Mouse (Mus musculus): ENCODE results near the gene Lyar. TPM values are rescaled to one million over a fixed set of nuclear protein-coding genes. Genes with fewer than 3 reads are reported as not detected.

The Lyar gene
- polyA plus RNA-seq, 1 experiment from 2014 or later, result 37.3 TPM

DNA sequence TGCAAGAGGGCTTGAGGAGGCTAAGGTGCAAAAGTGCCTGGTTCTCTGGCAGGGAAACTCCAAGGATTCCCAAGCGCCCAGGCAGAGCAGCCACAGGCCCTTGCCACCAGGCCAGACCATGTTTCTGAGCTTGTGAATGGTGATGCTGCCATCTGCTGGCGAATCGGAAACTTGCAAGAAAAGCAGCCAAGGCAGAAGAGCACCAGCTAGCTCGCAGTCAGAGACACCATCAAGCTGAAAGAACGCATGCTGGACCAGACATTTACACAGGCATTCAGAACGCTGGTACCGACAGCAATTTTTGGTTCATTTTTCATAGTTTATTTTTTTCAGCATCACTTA is 22.8 kb upstream of the Lyar start:
- H3K9ac ChIP-seq (replicated peaks; ENCODE audit: low read depth, low read length), result no peak overlapping the region
- no peak overlapping the region for H3K4me2 ChIP-seq (ENCODE audit: low read depth, low read length)
- H3K27me3 ChIP-seq (ENCODE audit: control insufficient read depth, insufficient read depth, low read length), result no peaks in the 10 kb centered on the region
- H3K36me3 ChIP-seq (ENCODE audit: control insufficient read depth, insufficient read depth, low read length), result peaks cover 28% of the 10 kb centered on the region
- ATAC-seq (ENCODE audit: low read depth), result peak; percentile 89
- H3K4me3 ChIP-seq (ENCODE audit: low read depth, low read length), result no peak overlapping the region
- H3K9me3 ChIP-seq (ENCODE audit: control insufficient read depth, low read length), result no peaks in the 10 kb centered on the region
- H3K4me1 ChIP-seq (ENCODE audit: control insufficient read depth, insufficient read depth, low read length), result no peaks in the 10 kb centered on the region
- WGBS, result 18% methylated on average over 7 of the region's 7 CpGs
- H3K27ac ChIP-seq (ENCODE audit: low read depth, low read length), result no peak overlapping the region

DNA sequence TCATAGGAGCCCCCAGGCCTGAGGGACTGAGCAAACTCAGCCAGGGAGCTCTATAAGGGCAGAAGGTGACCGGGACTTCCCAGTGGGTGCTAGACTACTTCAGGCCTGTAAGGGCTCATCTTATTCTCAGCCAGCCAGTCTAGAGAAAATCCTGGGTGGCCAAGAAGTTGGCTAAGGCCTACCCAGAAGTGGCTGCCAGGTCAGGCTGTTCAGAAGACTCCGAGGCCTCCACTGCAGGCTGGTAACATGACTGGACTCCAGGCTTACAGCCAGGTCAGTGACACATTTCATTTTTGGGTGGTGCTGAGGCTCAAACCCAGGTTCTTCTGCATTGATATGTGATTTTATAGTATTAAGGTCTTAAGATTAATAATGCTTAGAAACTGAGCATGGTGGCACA is 20.6 kb upstream of the Lyar start:
- ATAC-seq (ENCODE audit: low read depth), result no peak
- no peaks in the 10 kb centered on the region for H3K27me3 ChIP-seq (ENCODE audit: control insufficient read depth, insufficient read depth, low read length)
- no peak overlapping the region for H3K4me3 ChIP-seq (ENCODE audit: low read depth, low read length)
- H3K9me3 ChIP-seq (ENCODE audit: control insufficient read depth, low read length), result no peaks in the 10 kb centered on the region
- H3K9ac ChIP-seq (replicated peaks; ENCODE audit: low read depth, low read length), result no peak overlapping the region
- H3K36me3 ChIP-seq (ENCODE audit: control insufficient read depth, insufficient read depth, low read length), result peaks cover 36% of the 10 kb centered on the region
- WGBS, result 98% methylated on average over 2 of the region's 2 CpGs
- no peaks in the 10 kb centered on the region for H3K4me1 ChIP-seq (ENCODE audit: control insufficient read depth, insufficient read depth, low read length)
- H3K4me2 ChIP-seq (ENCODE audit: low read depth, low read length), result no peak overlapping the region
- no peak overlapping the region for H3K27ac ChIP-seq (ENCODE audit: low read depth, low read length)

DNA sequence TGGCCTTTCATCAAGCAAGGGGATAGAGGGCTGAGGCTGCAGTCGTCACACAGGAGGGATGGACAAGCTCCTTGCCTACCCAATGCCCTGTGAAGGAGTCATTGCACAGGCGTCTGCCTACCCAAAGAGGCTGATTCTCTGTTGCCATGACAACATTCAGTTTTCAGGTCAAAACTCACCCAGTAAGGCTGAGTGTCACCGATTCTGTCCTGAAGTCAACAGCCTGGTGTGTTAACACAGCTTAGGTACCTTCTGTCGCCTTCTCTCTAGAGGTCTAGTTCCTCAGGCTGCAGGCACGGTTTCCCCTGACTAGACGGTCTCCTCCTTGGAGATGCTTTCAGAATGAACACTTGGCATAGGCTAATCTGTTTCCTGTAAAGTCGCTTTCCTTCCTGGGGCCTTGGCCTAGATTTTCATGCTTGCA is 15.0 kb upstream of the Lyar start:
- Histone ChIP-seq H3K4me2 (ENCODE audit: low read depth, low read length) (no peak overlapping the region), H3K27ac (ENCODE audit: low read depth, low read length) (no peak overlapping the region), H3K4me3 (ENCODE audit: low read depth, low read length) (no peak overlapping the region), H3K27me3 (ENCODE audit: control insufficient read depth, insufficient read depth, low read length) (no peaks in the 10 kb centered on the region), H3K9ac (replicated peaks; ENCODE audit: low read depth, low read length) (no peak overlapping the region), H3K9me3 (ENCODE audit: control insufficient read depth, low read length) (no peaks in the 10 kb centered on the region), H3K36me3 (ENCODE audit: control insufficient read depth, insufficient read depth, low read length) (peaks cover 41% of the 10 kb centered on the region), H3K4me1 (ENCODE audit: control insufficient read depth, insufficient read depth, low read length) (no peaks in the 10 kb centered on the region)
- 82% methylated on average over 7 of the region's 7 CpGs for WGBS
- no peak for ATAC-seq (ENCODE audit: low read depth)

DNA sequence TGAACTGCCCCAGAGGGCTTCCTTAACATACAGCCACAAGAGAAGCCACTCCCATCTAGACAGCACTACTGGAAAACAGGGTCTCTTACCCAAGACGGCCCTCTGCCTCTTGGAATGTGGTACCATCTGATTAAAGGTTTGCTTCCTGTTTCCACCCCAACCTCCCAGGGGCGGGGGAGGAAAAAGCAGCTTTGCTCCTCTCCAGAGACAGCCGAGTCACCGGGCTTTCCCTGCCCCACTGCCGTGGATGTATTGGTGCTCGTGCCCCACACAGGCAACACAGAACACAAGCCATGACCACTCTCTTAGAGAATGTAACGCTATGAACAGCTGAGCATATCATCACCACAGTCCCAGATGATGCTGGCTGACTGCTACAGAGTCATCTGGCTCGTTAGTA is 11.3 kb upstream of the Lyar start:
- Histone ChIP-seq H3K27me3 (ENCODE audit: control insufficient read depth, insufficient read depth, low read length) (no peaks in the 10 kb centered on the region), H3K27ac (ENCODE audit: low read depth, low read length) (no peak overlapping the region), H3K4me3 (ENCODE audit: low read depth, low read length) (no peak overlapping the region), H3K4me1 (ENCODE audit: control insufficient read depth, insufficient read depth, low read length) (no peaks in the 10 kb centered on the region), H3K4me2 (ENCODE audit: low read depth, low read length) (no peak overlapping the region), H3K9me3 (ENCODE audit: control insufficient read depth, low read length) (no peaks in the 10 kb centered on the region), H3K9ac (replicated peaks; ENCODE audit: low read depth, low read length) (no peak overlapping the region), H3K36me3 (ENCODE audit: control insufficient read depth, insufficient read depth, low read length) (peaks cover 44% of the 10 kb centered on the region)
- no peak for ATAC-seq (ENCODE audit: low read depth)
- WGBS, result 86% methylated on average over 8 of the region's 8 CpGs

DNA sequence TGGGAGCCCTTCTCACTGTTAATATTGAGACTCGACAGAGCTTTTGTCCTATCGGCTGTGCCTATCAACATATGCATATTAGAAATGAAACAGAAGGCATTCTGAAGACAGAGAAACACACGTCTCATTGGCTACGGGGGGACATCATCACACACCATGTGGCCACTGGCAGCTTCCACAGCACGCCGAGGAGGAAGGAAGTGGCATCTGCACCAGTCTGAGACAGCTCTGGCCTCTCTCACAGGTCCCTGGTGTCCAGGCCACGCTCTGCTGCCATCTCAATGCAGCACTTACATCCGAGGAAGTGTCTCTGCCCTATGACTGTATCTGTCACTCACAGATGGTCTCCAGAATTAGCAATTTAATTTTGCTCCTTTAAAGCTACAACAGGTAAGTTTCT is 8.6 kb upstream of the Lyar start:
- Histone ChIP-seq H3K36me3 (ENCODE audit: control insufficient read depth, insufficient read depth, low read length) (peaks cover 59% of the 10 kb centered on the region), H3K4me3 (ENCODE audit: low read depth, low read length) (no peak overlapping the region), H3K4me2 (ENCODE audit: low read depth, low read length) (no peak overlapping the region), H3K27me3 (ENCODE audit: control insufficient read depth, insufficient read depth, low read length) (no peaks in the 10 kb centered on the region), H3K4me1 (ENCODE audit: control insufficient read depth, insufficient read depth, low read length) (no peaks in the 10 kb centered on the region), H3K9me3 (ENCODE audit: control insufficient read depth, low read length) (no peaks in the 10 kb centered on the region), H3K27ac (ENCODE audit: low read depth, low read length) (no peak overlapping the region), H3K9ac (replicated peaks; ENCODE audit: low read depth, low read length) (no peak overlapping the region)
- 86% methylated on average over 8 of the region's 8 CpGs for WGBS
- ATAC-seq (ENCODE audit: low read depth), result no peak

DNA sequence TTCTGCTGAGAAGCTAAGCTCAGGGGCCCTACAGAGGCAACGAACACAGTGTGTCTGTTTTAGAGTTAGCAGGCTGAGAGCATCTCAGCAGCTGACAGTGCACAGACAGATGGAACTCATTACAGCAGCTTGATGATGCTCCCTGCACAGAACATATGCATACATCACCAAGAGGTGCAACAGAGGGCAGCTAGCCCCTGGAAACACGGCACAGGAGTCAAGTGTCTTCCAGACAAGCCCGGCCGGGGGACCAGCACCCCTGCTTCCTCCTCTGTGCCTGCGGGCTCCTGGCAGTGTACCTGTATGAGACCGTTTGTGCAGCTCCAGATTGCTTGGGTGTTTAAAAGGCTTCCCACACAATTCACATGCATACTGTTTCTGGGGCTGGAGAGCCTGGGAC is 7.3 kb upstream of the Lyar start:
- Histone ChIP-seq H3K9ac (replicated peaks; ENCODE audit: low read depth, low read length) (no peak overlapping the region), H3K27me3 (ENCODE audit: control insufficient read depth, insufficient read depth, low read length) (no peaks in the 10 kb centered on the region), H3K4me1 (ENCODE audit: control insufficient read depth, insufficient read depth, low read length) (no peaks in the 10 kb centered on the region), H3K4me3 (ENCODE audit: low read depth, low read length) (no peak overlapping the region), H3K27ac (ENCODE audit: low read depth, low read length) (no peak overlapping the region), H3K4me2 (ENCODE audit: low read depth, low read length) (no peak overlapping the region), H3K9me3 (ENCODE audit: control insufficient read depth, low read length) (no peaks in the 10 kb centered on the region), H3K36me3 (ENCODE audit: control insufficient read depth, insufficient read depth, low read length) (peaks cover 57% of the 10 kb centered on the region)
- no peak for ATAC-seq (ENCODE audit: low read depth)
- WGBS, result 90% methylated on average over 6 of the region's 6 CpGs

DNA sequence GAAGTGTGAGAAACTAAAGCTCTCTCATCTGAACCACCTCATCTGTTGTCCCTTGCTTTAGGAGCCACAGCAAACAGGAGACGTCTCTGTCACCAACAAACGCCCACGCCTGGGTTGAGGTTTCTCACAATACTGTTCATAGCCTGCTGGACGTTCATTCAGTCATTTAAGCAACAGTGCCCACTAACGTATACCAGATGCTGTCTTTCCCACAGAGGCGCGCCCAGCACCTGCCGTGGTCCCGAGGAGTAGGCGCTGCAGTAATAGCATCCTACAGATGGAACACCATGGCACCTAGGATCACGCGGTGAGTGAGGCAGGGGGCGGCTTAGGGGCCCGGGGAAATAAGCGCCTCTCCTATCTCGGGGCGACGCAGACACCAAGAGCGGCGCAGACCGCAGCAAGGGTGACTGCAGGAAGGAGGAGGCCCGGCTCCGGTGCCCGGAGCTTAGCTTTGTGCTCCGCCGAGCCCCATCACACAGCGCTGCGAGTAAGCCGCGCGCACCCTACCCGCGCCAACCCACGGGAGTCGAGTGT is 431 bp upstream of the Lyar start:
- no peaks in the 10 kb centered on the region for H3K9me3 ChIP-seq (ENCODE audit: control insufficient read depth, low read length)
- peaks cover 15% of the 10 kb centered on the region for H3K4me1 ChIP-seq (ENCODE audit: control insufficient read depth, insufficient read depth, low read length)
- no peaks in the 10 kb centered on the region for H3K27me3 ChIP-seq (ENCODE audit: control insufficient read depth, insufficient read depth, low read length)
- 1% methylated on average over 31 of the region's 35 CpGs for WGBS
- peak overlapping the region; percentile 90 for H3K9ac ChIP-seq (replicated peaks; ENCODE audit: low read depth, low read length)
- H3K4me3 ChIP-seq (ENCODE audit: low read depth, low read length), result peak overlapping the region; percentile 89
- H3K36me3 ChIP-seq (ENCODE audit: control insufficient read depth, insufficient read depth, low read length), result peaks cover 15% of the 10 kb centered on the region
- H3K4me2 ChIP-seq (ENCODE audit: low read depth, low read length), result peak overlapping the region; percentile 83
- peak; percentile 89 for ATAC-seq (ENCODE audit: low read depth)
- H3K27ac ChIP-seq (ENCODE audit: low read depth, low read length), result peak overlapping the region; percentile 80

DNA sequence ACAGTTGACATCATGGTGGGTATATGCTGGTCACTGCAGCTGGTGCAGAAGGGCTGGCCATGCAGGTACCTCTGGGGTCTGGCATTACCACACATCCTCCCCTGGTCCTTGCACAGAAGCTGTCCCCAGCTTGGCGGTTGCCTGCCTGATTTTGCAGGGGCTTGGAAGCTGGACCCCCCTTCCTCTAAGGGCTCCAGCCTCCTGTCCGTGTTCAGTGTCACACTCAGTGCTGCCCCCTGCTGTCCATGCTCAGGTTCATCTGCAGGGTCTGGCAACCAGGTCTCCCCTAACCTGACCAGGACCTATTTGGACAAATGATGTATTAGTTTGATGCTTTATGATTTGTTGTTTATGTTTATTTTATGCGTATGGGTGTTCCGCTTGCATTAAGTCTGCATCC is 15.2 kb downstream of the Lyar start:
- Histone ChIP-seq H3K9ac (replicated peaks; ENCODE audit: low read depth, low read length) (no peak overlapping the region), H3K9me3 (ENCODE audit: control insufficient read depth, low read length) (no peaks in the 10 kb centered on the region), H3K4me3 (ENCODE audit: low read depth, low read length) (no peak overlapping the region), H3K4me1 (ENCODE audit: control insufficient read depth, insufficient read depth, low read length) (no peaks in the 10 kb centered on the region), H3K36me3 (ENCODE audit: control insufficient read depth, insufficient read depth, low read length) (peaks cover 16% of the 10 kb centered on the region; the same call in 1 of the 2 replicates), H3K27me3 (ENCODE audit: control insufficient read depth, insufficient read depth, low read length) (no peaks in the 10 kb centered on the region), H3K4me2 (ENCODE audit: low read depth, low read length) (no peak overlapping the region), H3K27ac (ENCODE audit: low read depth, low read length) (no peak overlapping the region)
- WGBS, result 73% methylated on average over 4 of the region's 4 CpGs
- ATAC-seq (ENCODE audit: low read depth), result peak; percentile 51; the same call in 1 of the 2 replicates

DNA sequence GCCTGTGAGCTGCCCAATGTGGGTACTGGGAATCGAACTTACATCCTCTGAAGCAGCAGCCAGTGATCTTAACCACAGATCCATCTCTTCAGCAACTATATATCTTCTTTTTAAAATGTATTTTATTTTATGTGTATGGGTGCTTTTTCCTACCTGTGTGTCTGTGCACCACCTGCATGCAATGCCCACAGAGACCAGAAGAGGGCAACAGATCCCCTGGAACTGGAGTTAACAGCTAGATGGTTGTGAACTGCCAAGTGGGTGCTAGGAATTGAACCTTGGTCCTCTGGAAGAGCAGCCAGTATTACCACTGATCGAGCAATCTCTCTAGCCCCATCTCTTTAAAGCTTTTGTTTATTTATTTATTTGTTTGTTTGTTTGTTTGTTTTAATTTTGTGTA is 16.4 kb downstream of the Lyar start:
- no peak for ATAC-seq (ENCODE audit: low read depth)
- no peaks in the 10 kb centered on the region for H3K27me3 ChIP-seq (ENCODE audit: control insufficient read depth, insufficient read depth, low read length)
- H3K4me3 ChIP-seq (ENCODE audit: low read depth, low read length), result no peak overlapping the region
- 0 out of 2 replicates have a peak, but pooled peaks cover 4% of the 10 kb centered on the region for H3K36me3 ChIP-seq (ENCODE audit: control insufficient read depth, insufficient read depth, low read length)
- H3K27ac ChIP-seq (ENCODE audit: low read depth, low read length), result no peak overlapping the region
- H3K4me2 ChIP-seq (ENCODE audit: low read depth, low read length), result no peak overlapping the region
- 90% methylated on average over 2 of the region's 2 CpGs for WGBS
- H3K9me3 ChIP-seq (ENCODE audit: control insufficient read depth, low read length), result no peaks in the 10 kb centered on the region
- H3K4me1 ChIP-seq (ENCODE audit: control insufficient read depth, insufficient read depth, low read length), result no peaks in the 10 kb centered on the region
- H3K9ac ChIP-seq (replicated peaks; ENCODE audit: low read depth, low read length), result no peak overlapping the region

Data from neural tube, embryonic 14.5 days (tissue).